Mouse (Mus musculus) spleen, adult 2 months (tissue): ENCODE results near the gene Fgr.

Experiments
- CTCF ChIP-seq: fragments of 200-500 bp; IDR thresholded peaks from 2 replicates; pipeline ENCODE4 v1.5.1; 2011; ENCODE audit warnings: mild to moderate bottlenecking, inconsistent platforms; ENCODE audit not compliant: insufficient read depth, insufficient read length, insufficient replicate concordance; ENCODE audit errors: extremely low read depth
- POLR2A ChIP-seq: fragments of 200-500 bp; IDR thresholded peaks from 2 replicates; pipeline ENCODE4 v1.6.1; 2011; ENCODE audit warnings: low read depth, low read length, inconsistent platforms

DNA sequence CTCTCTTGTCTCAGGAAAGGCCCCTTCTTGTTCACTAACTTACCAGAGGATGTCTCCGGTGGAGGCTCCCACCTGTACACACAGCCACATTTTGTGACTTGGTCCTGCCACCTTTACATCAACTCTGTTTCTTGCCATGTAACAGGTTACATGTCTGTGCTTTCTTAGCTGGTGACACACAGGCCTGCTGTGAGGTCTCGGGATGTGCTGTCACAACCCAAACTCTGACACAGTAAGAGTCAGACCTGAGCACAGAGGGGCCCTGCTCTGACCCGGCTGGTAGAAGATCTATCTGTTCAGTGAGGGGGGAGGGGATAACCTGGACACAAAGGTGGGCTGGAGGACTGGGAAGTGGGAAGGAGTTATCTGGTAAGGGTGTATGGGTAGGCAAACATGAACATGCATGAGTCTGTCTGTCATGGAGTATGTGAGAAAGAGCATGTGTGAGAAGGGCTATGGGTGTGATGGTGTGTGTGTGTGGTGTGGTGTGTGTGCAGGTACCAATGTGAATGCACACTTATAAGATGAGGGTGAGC, 44.4 kb downstream of the Fgr start:
- TF ChIP-seq CTCF (no peak), POLR2A (no peak)
